Mouse (Mus musculus) lung, embryonic 16.5 days (tissue): Measurements from ENCODE around the gene Lyve1. TPM values are rescaled to one million over a fixed set of nuclear protein-coding genes. Genes with fewer than 3 reads are reported as not detected.

Experiments
- ATAC-seq: fragments of 200-750 bp; cut with Nextera tagmentation; 2 replicates; pipeline ENCODE4 v1.8.0; 2017; ENCODE audit warnings: low read depth, mild to moderate bottlenecking, moderate library complexity
- H3K27ac ChIP-seq: fragments of 300-500 bp; sonication (generic); 2 replicates; pipeline ENCODE4 v1.5.1; 2014; ENCODE audit warnings: mild to moderate bottlenecking, control low read depth, low read length
- H3K27me3 ChIP-seq: fragments of 300-500 bp; sonication (generic); 2 replicates; pipeline ENCODE4 v1.6.1; 2014; ENCODE audit warnings: low read depth, low read length, mixed read lengths; ENCODE audit not compliant: control insufficient read depth, insufficient read depth
- H3K36me3 ChIP-seq: fragments of 300-500 bp; sonication (generic); 2 replicates; pipeline ENCODE4 v1.6.1; 2014; ENCODE audit warnings: low read length; ENCODE audit not compliant: control insufficient read depth, insufficient read depth
- H3K4me1 ChIP-seq: fragments of 300-500 bp; sonication (generic); replicated peaks from 2 replicates; pipeline ENCODE4 v1.6.1; 2014; ENCODE audit warnings: low read length, mixed read lengths; ENCODE audit not compliant: control insufficient read depth, insufficient read depth
- H3K4me2 ChIP-seq: fragments of 300-500 bp; sonication (generic); 2 replicates; pipeline ENCODE4 v1.6.1; 2014; ENCODE audit warnings: low read depth, low read length, control low read depth
- H3K4me3 ChIP-seq: fragments of 300-500 bp; sonication (generic); 2 replicates; pipeline ENCODE4 v1.5.1; 2014; ENCODE audit warnings: mild to moderate bottlenecking, low read length, control low read depth
- H3K9ac ChIP-seq: fragments of 300-500 bp; sonication (generic); 2 replicates; pipeline ENCODE4 v1.6.1; 2014; ENCODE audit warnings: low read length, control low read depth
- H3K9me3 ChIP-seq: fragments of 300-500 bp; sonication (generic); 2 replicates; pipeline ENCODE4 v1.6.1; 2016; ENCODE audit warnings: low read length; ENCODE audit not compliant: control insufficient read depth
- WGBS: fragments of 180-500 bp; shearing (Covaris S2); extraction: QIAGEN DNeasy Blood & Tissue Kit; methylation state at CpG from one replicate; pipeline ENCODE4 v1.1.7; 2014; 5-methylcytosine and 5-hydroxymethylcytosine counted together
- polyA plus RNA-seq: library from polyadenylated mRNA; unstranded; fragments of >200 nt; fragmentation: Nextera tagmentation; extraction: Ambion mirVana; gene quantifications from 2 replicates; pipeline ENCODE4 v1.2.1, GENCODE M21; 2015

Lyve1 gene
- polyA plus RNA-seq, 1 experiment from 2014 or later: 72.5 TPM

DNA sequence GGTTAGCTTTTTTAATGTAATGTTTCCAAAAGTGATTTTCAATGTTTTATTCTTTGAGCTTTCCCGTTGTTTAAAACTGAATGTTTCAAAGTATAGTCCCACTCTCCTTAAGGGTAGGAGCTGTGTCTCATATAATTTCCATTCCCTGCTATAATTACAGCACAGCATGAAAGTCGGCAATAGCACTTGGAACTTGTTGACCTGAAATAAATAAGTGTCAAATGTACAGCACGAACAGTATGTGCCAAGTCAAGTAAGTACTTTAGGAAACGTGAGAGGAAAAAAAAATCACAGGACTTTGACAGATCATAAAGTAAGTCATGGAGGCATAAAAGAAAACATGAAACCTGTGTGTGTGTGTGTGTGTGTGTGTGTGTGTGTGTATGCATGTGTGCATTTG, 41.0 kb downstream of the Lyve1 start:
- no peak overlapping the region for H3K4me3 ChIP-seq
- no peak overlapping the region for H3K27ac ChIP-seq
- ATAC-seq: no peak
- H3K4me2 ChIP-seq: no peak overlapping the region
- 35% methylated on average over 4 of the region's 4 CpGs for WGBS
- no peaks in the 10 kb centered on the region for H3K9me3 ChIP-seq
- peaks cover 17% of the 10 kb centered on the region for H3K4me1 ChIP-seq
- H3K36me3 ChIP-seq: peaks cover 10% of the 10 kb centered on the region
- no peak overlapping the region for H3K9ac ChIP-seq
- no peaks in the 10 kb centered on the region for H3K27me3 ChIP-seq

DNA sequence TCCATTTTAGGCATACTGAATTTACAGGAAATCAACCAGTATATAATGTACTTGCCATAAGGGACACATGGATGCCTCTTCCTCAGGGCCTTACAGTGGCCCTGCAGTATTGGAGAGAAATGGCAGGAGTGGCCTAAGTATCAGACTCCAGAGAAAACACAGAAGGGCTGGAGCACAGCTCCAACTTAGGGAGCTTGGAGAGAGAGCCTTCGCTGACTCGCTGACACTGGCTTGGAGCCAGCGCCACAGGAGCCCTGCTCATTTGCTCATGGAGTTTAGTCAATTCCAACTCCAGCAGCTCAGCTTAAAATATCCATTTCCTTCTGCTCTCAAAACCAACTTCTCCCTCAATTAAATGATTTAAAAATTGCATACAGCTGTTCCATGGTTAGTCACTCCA, 41.4 kb downstream of the Lyve1 start:
- ATAC-seq: peak; percentile 81
- 28% methylated on average over 3 of the region's 3 CpGs for WGBS
- Histone ChIP-seq H3K9ac (no peak overlapping the region), H3K4me1 (peaks cover 17% of the 10 kb centered on the region), H3K36me3 (peaks cover 10% of the 10 kb centered on the region), H3K27ac (0 out of 2 replicates have a peak overlapping the region, but pooled peaks have one; percentile 40), H3K4me2 (no peak overlapping the region), H3K9me3 (no peaks in the 10 kb centered on the region), H3K27me3 (no peaks in the 10 kb centered on the region), H3K4me3 (no peak overlapping the region)

DNA sequence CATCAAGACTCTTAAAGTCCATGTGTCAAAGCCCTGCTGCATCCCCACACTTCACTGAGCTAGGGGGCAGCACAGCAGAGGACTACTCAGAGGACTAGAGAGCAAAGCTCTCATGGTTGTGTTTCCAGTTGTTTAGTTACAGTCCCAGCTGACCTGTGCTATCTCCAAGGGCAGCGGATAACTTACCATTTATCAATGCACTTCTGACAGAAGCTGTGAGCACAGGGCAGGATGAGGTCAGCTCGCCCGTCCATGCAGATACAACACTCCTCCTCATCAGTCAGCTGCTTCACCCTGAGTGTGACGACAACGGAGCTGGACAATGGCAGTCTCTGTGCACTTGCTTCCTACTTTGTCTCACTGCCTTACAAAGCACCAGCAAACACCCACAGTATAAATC, 42.0 kb downstream of the Lyve1 start:
- peaks cover 10% of the 10 kb centered on the region for H3K36me3 ChIP-seq
- H3K4me1 ChIP-seq: peaks cover 17% of the 10 kb centered on the region
- no peak overlapping the region for H3K9ac ChIP-seq
- no peak overlapping the region for H3K4me3 ChIP-seq
- H3K27ac ChIP-seq: no peak overlapping the region
- no peaks in the 10 kb centered on the region for H3K9me3 ChIP-seq
- ATAC-seq: no peak
- no peak overlapping the region for H3K4me2 ChIP-seq
- 39% methylated on average over 5 of the region's 5 CpGs for WGBS
- H3K27me3 ChIP-seq: no peaks in the 10 kb centered on the region

- Histone ChIP-seq H3K4me1 (peaks cover 17% of the 10 kb centered on the region), H3K36me3 (peaks cover 4% of the 10 kb centered on the region), H3K9me3 (no peaks in the 10 kb centered on the region), H3K27ac (no peak overlapping the region), H3K4me3 (no peak overlapping the region), H3K27me3 (no peaks in the 10 kb centered on the region), H3K9ac (no peak overlapping the region), H3K4me2 (no peak overlapping the region)
- WGBS: 55% methylated on average over 11 of the region's 11 CpGs
- no peak for ATAC-seq
Observed at GRCm38 (mm10) chr7:110818787-110819350, 44.2 kb downstream of the Lyve1 start.

- Histone ChIP-seq H3K27me3 (no peaks in the 10 kb centered on the region), H3K36me3 (peaks cover 4% of the 10 kb centered on the region), H3K4me2 (no peak overlapping the region), H3K4me1 (peaks cover 14% of the 10 kb centered on the region), H3K4me3 (no peak overlapping the region), H3K27ac (no peak overlapping the region), H3K9me3 (no peaks in the 10 kb centered on the region), H3K9ac (0 out of 2 replicates have a peak overlapping the region, but pooled peaks have one; percentile 4)
- ATAC-seq: no peak
- WGBS: 45% methylated on average over 6 of the region's 6 CpGs
Observed at GRCm38 (mm10) chr7:110818206-110818605, 44.8 kb downstream of the Lyve1 start.

- H3K4me2 ChIP-seq: no peak overlapping the region
- peak; percentile 56 for ATAC-seq
- H3K9me3 ChIP-seq: no peaks in the 10 kb centered on the region
- no peak overlapping the region for H3K4me3 ChIP-seq
- H3K9ac ChIP-seq: no peak overlapping the region
- H3K36me3 ChIP-seq: peaks cover 2% of the 10 kb centered on the region
- peaks cover 7% of the 10 kb centered on the region for H3K4me1 ChIP-seq
- no peak overlapping the region for H3K27ac ChIP-seq
- no peaks in the 10 kb centered on the region for H3K27me3 ChIP-seq
- WGBS: 64% methylated on average over 5 of the region's 5 CpGs
Observed at GRCm38 (mm10) chr7:110816037-110816436, 47.0 kb downstream of the Lyve1 start.

DNA sequence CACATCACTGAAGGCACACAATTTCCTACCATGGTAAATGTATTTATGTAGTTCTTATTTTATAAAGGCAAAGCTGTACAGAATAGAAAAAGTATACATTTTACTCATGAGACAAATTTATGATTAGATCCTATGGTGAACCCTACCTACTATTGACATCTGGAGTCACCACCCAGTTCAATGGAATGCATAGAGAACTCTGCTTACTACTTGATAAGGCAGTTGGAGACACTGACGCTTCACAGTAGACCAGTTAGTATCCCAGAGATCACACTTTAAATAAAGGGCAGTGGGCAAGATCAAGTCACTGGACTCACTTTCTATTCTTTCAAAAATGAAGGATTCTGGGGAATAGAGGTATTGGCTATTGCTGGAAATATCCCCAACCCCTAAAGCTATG, 49.1 kb downstream of the Lyve1 start:
- no peaks in the 10 kb centered on the region for H3K9me3 ChIP-seq
- H3K27ac ChIP-seq: no peak overlapping the region
- peaks cover 2% of the 10 kb centered on the region for H3K36me3 ChIP-seq
- no peak overlapping the region for H3K9ac ChIP-seq
- no peak overlapping the region for H3K4me2 ChIP-seq
- no peak overlapping the region for H3K4me3 ChIP-seq
- 82% methylated on average over 1 of the region's 1 CpGs for WGBS
- H3K4me1 ChIP-seq: peaks cover 6% of the 10 kb centered on the region
- no peaks in the 10 kb centered on the region for H3K27me3 ChIP-seq
- no peak for ATAC-seq

GRCm38 (mm10) chr7:110811529-110811928, 51.5 kb downstream of the Lyve1 start:
- Histone ChIP-seq H3K27me3 (no peaks in the 10 kb centered on the region), H3K4me3 (no peak overlapping the region), H3K27ac (no peak overlapping the region), H3K36me3 (peaks cover 2% of the 10 kb centered on the region), H3K9ac (no peak overlapping the region), H3K4me1 (peaks cover 2% of the 10 kb centered on the region; the same call in 1 of the 2 replicates), H3K9me3 (no peaks in the 10 kb centered on the region), H3K4me2 (no peak overlapping the region)
- WGBS: 65% methylated on average over 5 of the region's 5 CpGs
- no peak for ATAC-seq

GRCm38 (mm10) chr7:110810995-110811394, 52.0 kb downstream of the Lyve1 start:
- peaks cover 2% of the 10 kb centered on the region for H3K36me3 ChIP-seq
- no peak overlapping the region for H3K4me2 ChIP-seq
- H3K4me3 ChIP-seq: no peak overlapping the region
- H3K9me3 ChIP-seq: no peaks in the 10 kb centered on the region
- no peak overlapping the region for H3K27ac ChIP-seq
- ATAC-seq: no peak
- no peaks in the 10 kb centered on the region for H3K27me3 ChIP-seq
- H3K9ac ChIP-seq: no peak overlapping the region
- 83% methylated on average over 8 of the region's 8 CpGs for WGBS
- peaks cover 2% of the 10 kb centered on the region; the same call in 1 of the 2 replicates for H3K4me1 ChIP-seq
